Mouse (Mus musculus) induced T-regulatory cell, adult 2 months (primary cell): ENCODE data around the gene Abca12.

ENCODE experiments used
- DNase-seq: peaks from one replicate; pipeline ENCODE4 v3.0.0-alpha.2; 2012; ENCODE audit warnings: low read depth

Abca12 gene

GRCm38 (mm10) chr1:71414810-71415209 is at the start of gene Abca12:
Gene Abca12, minus strand, starts transcription at chr1:71414910.
- no peak for DNase-seq

- no peak for DNase-seq
These were observed 43.3 kb upstream of the Abca12 start for GRCm38 (mm10) chr1:71457961-71458360.

GRCm38 (mm10) chr1:71447424-71447823 is 32.7 kb upstream of the Abca12 start:
- no peak for DNase-seq

- DNase-seq: no peak
These were observed 7.1 kb upstream of the Abca12 start for GRCm38 (mm10) chr1:71421741-71422333.

- no peak for DNase-seq
These were observed 3.8 kb upstream of the Abca12 start for GRCm38 (mm10) chr1:71418467-71418866.

- no peak for DNase-seq
These were observed 3.2 kb upstream of the Abca12 start for GRCm38 (mm10) chr1:71417951-71418350.

GRCm38 (mm10) chr1:71414084-71414483 is 626 bp downstream of the Abca12 start:
- DNase-seq: no peak

GRCm38 (mm10) chr1:71413114-71413513 is 1.6 kb downstream of the Abca12 start:
- DNase-seq: no peak

- DNase-seq: no peak
These were observed 7.0 kb downstream of the Abca12 start for GRCm38 (mm10) chr1:71407711-71408110.

- DNase-seq: no peak
These were observed 17.1 kb downstream of the Abca12 start for GRCm38 (mm10) chr1:71397635-71398034.

- no peak for DNase-seq
These were observed 18.6 kb downstream of the Abca12 start for GRCm38 (mm10) chr1:71396105-71396504.

- DNase-seq: no peak
These were observed 20.5 kb downstream of the Abca12 start for GRCm38 (mm10) chr1:71394177-71394576.

GRCm38 (mm10) chr1:71393489-71393888 is 21.2 kb downstream of the Abca12 start:
- no peak for DNase-seq

GRCm38 (mm10) chr1:71392463-71392862 is 22.2 kb downstream of the Abca12 start:
- DNase-seq: no peak

- DNase-seq: no peak
These were observed 28.1 kb downstream of the Abca12 start for GRCm38 (mm10) chr1:71386593-71386992.

- no peak for DNase-seq
These were observed 30.6 kb downstream of the Abca12 start for GRCm38 (mm10) chr1:71384098-71384497.

- no peak for DNase-seq
These were observed 41.6 kb downstream of the Abca12 start for GRCm38 (mm10) chr1:71373090-71373489.

GRCm38 (mm10) chr1:71370266-71370665 is 44.4 kb downstream of the Abca12 start:
- DNase-seq: no peak

GRCm38 (mm10) chr1:71367770-71368169 is 46.9 kb downstream of the Abca12 start:
- DNase-seq: no peak

- DNase-seq: no peak
These were observed 71.7 kb downstream of the Abca12 start for GRCm38 (mm10) chr1:71342861-71343554.

- DNase-seq: no peak
These were observed 72.5 kb downstream of the Abca12 start for GRCm38 (mm10) chr1:71342261-71342594.

- DNase-seq: no peak
These were observed 73.1 kb downstream of the Abca12 start for GRCm38 (mm10) chr1:71341370-71342260.
